8 mouse cellular contexts compared by ENCODE assay signal in the genomic region with DNA sequence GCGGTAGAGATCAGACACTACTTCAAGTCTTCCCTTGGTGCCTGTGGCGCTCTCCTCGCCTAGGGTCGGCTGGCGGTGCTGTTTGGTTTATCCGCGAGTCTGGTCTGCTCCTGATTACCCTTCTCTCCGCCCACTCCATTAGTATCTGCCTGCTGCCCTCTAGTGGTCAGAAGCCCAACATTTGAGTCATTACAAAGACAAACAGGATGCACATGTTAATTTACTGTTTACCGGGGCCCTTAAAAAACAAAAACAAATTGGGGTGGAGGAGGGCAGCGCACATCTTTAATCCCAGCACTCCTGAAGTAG. TPM values are rescaled to one million over a fixed set of nuclear protein-coding genes. Genes with fewer than 3 reads are reported as not detected.
A peak's percentile ranks its signal among the peaks of the same experiment; 100 is the strongest.
DNase-seq lines count a peak whose midpoint lies in the region; ATAC-seq lines count a peak whose summit lies in the region.

No protein-coding gene starts in this region.

- H3K36me3 ChIP-seq in hindbrain, embryonic 13.5 days: peaks cover 30% of the 10 kb centered on the region

- H3K9ac ChIP-seq in hindbrain, embryonic 13.5 days: peak overlapping the region; percentile 49; the same call in 1 of the 2 replicates

- peak; percentile 62 for DNase-seq in T-cell, adult 2 months (ENCODE audit: low spot score)
- DNase-seq in cerebellum, postnatal 10 days: peak; percentile 94 to 96
- DNase-seq in frontal cortex, postnatal 14 days (ENCODE audit: low spot score in 2 of 2): peak; percentile 33 to 73
- DNase-seq in layer of hippocampus, postnatal 25 days (ENCODE audit: extremely low spot score in 1 of 2, low spot score in 1 of 2): peak; percentile 67 to 88
- peak; percentile 85 for DNase-seq in lung, postnatal 25 days (ENCODE audit: low spot score)
- DNase-seq in right cerebral cortex, adult 18-20 months: peak; percentile 57
- peak; percentile 51 to 83 for DNase-seq in urinary bladder, postnatal 4 days (ENCODE audit: low spot score in 2 of 2)

- 0 out of 2 replicates have a peak overlapping the region, but pooled peaks have one; percentile 26 for H3K27ac ChIP-seq in hindbrain, embryonic 13.5 days

- peaks cover 10% of the 10 kb centered on the region for H3K4me1 ChIP-seq in hindbrain, embryonic 13.5 days (replicated peaks)

- ATAC-seq in hindbrain, embryonic 13.5 days (ENCODE audit: low FRiP score): peak; percentile 79

- peak overlapping the region; percentile 14; the same call in 1 of the 2 replicates for H3K4me3 ChIP-seq in hindbrain, embryonic 13.5 days

- peak overlapping the region; percentile 46 for H3K4me2 ChIP-seq in hindbrain, embryonic 13.5 days

- WGBS in hindbrain, embryonic 13.5 days: 2% methylated on average over 10 of the region's 10 CpGs

- peaks cover 16% of the 10 kb centered on the region for H3K27me3 ChIP-seq in hindbrain, embryonic 13.5 days

- no peaks in the 10 kb centered on the region for H3K9me3 ChIP-seq in hindbrain, embryonic 13.5 days

RNA-seq across cellular contexts. Expression of a gene that starts 0.7 kb away (rescaled TPM):
- polyA plus RNA-seq in hindbrain, embryonic 13.5 days (2015; fragmentation: Nextera tagmentation; extraction: Ambion mirVana): 0.19 TPM in 2 replicates
- not detected for total RNA-seq in layer of hippocampus, postnatal 25 days (2021)

RNA-seq across cellular contexts. Expression of a gene that starts 24.8 kb away (rescaled TPM):
- 101 and 102 TPM in 2 replicates for polyA plus RNA-seq in hindbrain, embryonic 13.5 days (2015; fragmentation: Nextera tagmentation; extraction: Ambion mirVana)
- 10 to 100 TPM; 51.3 to 57.3 TPM for total RNA-seq in layer of hippocampus, postnatal 25 days (2021)

RNA-seq across cellular contexts. Expression of a gene that starts 54.5 kb away (rescaled TPM):
- polyA plus RNA-seq in hindbrain, embryonic 13.5 days (2015; fragmentation: Nextera tagmentation; extraction: Ambion mirVana): 145 and 164 TPM in 2 replicates
- 100 to 1,000 TPM; 151 to 176 TPM for total RNA-seq in layer of hippocampus, postnatal 25 days (2021)

Comparison
In these comparisons a context has a peak if more than half of its experiments do, and no peak if none do; other contexts are left out.
1. Peak in every context shown above with its lines: DNase-seq, ATAC-seq, H3K4me3 ChIP-seq and H3K27ac ChIP-seq.